Mouse (Mus musculus) layer of hippocampus, adult 11-12 months (tissue): ENCODE measurements around the gene Hdac9.
"Not testable (repeated sequence)": the region's sequence is repeated elsewhere in the genome, so short reads cannot be mapped to it uniquely, and the experiment has no call there.

Experiments used
- DNase-seq: peaks from one replicate; pipeline ENCODE4 v3.0.0; 2022; ENCODE audit warnings: low spot score

Hdac9 gene

DNA sequence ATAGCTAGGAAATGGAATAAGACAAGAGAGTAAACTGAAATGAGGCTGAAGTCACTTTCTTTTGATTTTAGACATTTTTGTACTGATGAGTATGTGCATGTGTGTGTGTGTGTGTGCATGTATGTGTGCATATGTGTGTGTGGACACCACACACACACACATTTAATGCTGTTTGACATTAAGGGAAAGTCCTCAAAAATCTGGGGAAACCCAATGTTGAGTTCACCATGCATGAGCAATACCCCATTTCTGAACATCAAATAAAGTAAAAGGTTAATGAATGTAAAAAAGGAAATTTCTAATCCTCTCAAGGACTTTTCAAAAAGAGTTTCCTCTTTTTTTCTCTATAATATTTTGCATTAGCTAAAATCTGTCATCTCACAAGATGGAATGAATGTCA is 427.3 kb downstream of the Hdac9 start:
- DNase-seq: no peak

DNA sequence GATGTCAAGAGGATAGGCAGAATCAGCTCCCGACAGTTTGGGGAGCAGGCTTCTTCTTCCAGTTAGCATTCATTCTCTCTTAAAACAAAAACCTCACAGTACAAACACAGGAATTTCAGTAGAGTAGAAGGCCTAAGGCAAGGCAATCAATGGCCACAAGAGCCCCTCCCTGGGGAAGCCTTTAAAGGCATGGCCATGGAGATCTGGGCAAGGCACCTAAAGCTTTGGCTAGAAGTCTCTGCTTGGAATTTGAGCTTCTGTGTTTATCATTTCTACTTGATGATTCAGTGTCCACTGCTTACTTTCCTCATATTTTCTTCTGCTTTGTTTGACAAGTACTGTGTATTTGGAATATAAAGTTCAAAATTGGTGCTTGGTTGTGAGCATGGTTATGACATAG is 429.2 kb downstream of the Hdac9 start:
- DNase-seq: no peak

DNA sequence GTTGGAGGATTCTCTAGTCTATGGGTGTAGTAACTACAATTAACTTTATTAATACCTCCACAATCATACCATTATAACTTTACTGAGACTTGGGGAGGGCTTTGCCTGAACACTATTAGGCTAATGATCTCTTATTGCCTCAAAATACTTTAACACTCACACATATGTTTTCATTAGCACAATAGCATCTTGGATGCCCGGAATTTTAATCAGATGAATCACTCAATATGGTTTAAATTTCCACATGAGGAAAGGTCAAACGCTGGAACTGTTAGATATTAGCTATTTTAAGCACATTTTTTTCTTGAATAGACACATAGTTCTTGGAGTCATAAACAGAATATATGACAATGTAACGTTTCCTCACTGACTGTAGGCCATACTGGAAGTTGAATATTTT is 429.9 kb downstream of the Hdac9 start:
- no peak for DNase-seq

DNA sequence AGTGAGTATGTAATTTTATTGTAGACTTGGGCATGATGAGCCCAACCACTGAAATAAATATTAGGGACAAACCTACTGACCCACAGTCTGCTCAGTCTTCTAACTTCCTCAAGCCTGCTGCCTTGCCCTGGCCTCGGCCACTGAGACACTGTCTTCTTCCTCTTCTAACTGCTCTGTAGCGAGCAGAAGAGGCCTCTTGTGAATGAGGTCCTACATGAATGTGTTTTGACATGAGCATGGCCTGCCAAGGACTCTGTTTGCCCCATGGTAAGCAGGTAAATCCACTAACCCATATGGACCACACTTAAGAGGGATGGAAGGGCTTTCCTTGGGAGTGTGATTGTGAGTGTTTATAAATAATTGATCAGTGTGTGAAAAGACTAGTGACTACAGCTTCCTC is 430.9 kb downstream of the Hdac9 start:
- DNase-seq: no peak

DNA sequence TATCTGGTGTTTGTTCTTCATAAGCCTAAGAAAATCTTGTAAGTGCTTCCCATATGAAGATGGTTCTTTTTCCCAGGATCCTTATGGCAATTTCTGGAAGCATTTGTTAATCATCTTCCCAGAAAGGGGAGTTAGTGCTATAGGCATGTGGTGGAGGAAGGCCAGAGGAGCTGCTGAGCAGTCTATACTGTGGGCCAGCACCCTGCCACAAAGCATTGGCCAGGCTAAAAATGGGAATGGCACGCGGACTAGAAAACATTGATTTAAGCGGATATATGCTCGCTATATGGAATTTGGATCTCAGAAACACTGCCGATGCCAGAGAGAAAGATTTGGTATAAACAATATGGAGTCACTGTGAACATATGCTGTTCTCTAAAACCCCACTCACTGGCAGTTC is 435.2 kb downstream of the Hdac9 start:
- no peak for DNase-seq

DNA sequence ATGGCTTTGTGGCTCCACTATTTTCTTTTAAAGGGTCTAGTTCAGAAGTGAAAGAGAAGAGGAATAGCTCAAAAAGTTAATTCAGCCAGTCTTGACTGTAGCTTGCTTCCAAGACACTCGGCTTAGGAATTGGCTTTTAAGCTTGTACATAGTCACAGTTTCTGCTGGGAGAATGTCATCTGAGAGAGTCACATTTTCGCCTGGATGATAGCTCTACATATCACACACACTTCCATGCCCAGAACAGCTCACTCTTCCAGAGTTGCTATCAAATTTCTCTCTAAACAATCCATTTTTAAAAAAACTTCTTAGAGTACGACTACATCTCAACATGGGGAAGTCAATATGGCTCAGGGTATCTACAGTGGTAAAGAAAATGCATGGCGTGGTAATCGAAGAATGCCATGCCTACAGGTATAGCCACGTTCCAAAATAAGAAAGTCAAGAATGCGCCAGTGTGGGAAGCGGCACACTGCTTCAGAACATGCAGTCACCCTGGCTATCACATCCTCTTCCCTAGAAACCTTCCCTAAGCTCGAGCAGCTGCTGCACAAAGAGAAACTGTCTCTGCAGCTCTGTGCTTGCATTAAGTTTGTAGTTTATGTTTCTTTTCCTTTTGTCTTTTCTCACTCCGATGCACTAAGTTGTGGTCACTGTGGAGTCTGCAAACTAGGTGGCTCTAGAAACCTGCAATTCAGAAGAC is 443.8 kb downstream of the Hdac9 start:
- no peak for DNase-seq

DNA sequence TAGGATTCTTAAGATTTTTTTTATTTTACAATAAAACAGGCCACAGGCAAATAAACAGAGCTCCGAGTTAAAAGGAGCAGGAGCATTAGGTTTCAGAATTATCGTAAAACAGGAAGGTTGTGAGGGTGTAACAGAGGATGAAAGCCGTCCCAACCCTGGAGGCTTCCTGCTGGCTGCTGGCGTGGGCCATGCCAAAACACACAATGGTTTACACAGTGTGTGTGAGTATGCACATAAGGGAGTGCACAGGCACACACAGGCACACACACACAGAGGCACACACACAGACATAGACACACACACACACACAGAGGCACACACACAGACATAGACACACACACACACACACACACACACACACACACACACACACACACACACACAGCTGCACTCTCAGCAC is 444.4 kb downstream of the Hdac9 start:
- DNase-seq: no peak

DNA sequence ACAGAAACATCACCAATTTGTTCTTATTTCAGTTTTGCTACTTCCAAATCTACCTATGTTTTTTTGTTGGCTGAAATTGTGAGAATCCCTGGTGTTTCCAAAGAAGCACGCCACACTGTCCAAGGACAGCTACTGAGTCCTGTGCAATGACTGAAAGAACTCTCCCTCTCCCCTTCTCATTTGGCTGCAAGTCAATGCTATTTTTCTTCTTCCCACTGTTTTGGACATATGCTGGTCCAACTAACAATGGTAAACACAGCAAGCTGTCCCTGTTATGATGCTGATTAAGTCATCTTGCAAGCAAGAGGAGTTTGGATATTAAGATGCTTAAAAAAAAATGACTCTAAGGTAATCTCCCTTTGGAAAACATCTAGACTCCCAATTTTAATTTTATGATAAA is 455.2 kb downstream of the Hdac9 start:
- DNase-seq: no peak

DNA sequence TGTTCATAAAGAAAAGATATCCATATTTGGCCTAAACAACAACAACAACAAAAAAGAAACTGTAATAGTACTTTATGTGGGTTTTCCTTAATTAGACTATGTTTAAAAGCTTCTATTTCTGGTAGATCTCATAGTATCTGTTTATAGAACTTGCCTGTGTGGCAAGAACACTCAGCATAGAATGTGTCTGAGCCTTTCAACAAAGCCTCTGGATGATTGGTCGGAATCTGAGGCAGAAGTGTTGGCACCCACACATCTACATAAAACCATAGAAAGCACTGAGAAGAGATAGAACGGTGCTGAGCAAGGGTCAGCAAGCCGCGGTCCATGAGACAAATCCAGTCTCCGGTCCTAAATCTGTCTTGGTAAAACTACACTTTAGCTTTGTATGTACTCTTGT is 464.3 kb downstream of the Hdac9 start:
- no peak for DNase-seq

DNA sequence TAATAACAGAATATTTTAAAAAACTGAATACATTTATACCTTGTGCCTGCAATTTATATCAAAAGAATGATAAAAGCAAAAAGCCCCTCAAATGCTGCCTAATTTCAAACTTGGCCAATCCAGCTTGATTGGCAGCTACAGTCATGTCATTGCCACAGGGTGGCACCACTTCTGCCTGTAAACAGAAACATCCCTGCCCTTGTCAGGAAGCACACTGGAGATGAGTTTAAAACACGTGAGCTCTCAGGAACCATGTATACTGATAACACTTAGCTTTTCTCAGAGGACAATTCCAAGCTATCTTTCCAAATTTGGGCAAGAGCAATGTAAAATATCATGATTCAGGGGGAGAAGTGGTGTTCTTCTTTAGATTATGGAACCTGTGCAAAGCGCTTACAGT is 465.7 kb downstream of the Hdac9 start:
- peak; percentile 36 for DNase-seq

DNA sequence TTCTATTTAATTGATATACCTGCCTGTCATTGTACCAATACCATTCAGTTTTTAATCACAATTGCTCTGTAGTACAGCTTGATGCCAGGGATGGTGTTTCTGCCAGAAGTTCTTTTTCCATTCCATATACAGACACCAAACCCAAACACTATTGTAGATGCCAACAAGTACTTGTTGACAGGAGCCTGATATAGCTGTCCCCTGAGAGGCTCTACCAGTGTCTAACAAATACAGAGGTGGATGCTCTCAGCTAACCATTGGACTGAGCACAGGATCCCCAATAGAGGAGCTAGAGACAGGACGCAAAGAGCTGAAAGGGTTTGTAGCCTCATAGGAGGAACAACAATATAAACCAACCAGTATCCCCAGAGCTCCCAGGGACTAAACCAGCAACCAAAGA is 472.2 kb downstream of the Hdac9 start:
- DNase-seq: not testable (repeated sequence)

DNA sequence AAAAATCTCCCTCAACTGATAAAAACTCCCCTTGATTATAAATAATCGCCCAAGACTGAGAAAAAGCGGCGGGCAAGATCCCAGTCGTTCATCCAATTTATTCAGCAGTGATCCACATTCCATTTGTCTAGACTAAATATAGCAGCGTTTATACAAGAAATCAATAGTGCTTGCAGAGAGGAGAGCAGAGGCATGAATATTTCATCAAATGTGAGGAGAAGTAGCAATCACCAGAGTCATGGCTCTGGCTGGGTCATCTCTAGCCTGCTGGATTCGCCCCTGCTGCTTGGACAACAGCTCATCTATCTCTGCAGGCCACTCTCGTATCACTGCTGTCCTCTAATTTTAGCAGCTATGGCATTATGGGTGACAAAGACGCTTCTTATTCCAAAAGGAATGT is 476.0 kb downstream of the Hdac9 start:
- DNase-seq: no peak

DNA sequence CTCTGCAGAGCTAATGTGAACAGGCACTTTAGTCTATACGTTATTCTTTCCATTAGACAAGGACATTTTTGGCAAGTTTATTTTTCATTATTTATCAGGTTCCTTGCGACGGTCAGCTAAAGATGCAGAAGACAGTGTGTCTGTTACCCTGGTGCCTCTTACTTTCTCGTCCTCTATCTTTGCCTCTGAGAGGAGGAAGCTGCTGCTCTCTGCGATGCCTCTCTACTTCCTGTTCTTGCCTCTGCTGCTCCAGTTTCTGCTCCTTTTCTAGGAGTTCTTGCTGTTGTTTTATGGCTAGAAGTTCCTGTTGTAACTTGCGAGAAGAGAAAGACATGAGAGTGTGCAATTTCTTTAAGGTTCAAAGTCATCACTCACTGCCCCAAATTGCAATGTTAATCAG is 484.0 kb downstream of the Hdac9 start:
- DNase-seq: no peak

DNA sequence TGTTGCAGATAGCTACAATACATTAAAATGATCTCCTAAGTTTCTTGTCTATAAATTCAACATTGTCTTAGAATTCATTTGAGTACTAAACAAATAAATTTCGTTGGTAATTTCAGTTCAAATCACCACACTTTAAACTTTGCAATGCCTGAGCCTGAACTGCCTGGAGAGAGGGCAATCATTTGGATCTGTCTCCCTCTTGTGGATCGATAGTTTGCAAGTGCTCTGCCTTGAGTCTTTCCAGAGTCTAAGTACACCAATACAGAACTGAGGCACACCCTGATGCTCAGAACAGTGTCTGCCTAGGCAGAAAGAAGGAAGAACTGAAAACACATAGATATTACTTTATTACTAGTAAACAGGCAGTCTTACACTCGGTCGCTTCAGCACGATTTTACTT is 484.4 kb downstream of the Hdac9 start:
- peak; percentile 51 for DNase-seq

DNA sequence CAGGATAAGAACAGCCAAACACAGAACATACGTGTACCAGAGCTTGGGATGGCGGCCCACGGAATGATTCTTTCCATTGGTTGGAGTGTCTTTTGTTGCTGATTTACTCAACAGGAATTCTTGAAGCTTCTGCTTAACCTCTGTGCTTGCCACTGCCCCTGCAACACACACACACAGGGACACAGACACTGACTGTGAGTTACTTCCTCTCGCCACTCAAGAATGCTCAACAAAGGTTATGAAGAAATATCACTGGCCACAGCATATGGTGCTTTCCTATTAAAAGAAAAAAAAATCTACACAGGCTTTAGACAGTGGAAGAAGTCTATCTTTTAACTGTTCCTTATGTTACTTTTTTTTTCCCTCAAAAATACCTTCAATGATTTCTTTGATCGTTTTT is 485.1 kb downstream of the Hdac9 start:
- no peak for DNase-seq

DNA sequence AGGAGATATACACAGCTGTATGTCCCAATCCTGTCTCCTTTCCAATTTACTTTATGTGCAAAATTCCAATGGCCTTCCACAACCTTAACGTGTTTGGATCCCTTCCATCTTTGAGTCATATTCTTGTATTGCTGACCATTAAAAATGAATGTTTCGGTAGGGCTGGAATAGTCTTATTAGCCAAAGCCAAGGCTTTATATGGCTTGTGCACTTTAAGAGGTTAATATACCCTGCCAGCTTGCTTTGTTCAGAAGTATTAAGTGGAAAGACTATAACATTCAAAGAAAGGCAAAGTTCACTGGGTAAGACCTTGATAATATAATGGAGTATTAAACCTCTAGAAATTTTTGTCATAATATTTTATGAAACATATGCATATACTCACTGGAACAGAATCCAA is 491.4 kb downstream of the Hdac9 start:
- no peak for DNase-seq

DNA sequence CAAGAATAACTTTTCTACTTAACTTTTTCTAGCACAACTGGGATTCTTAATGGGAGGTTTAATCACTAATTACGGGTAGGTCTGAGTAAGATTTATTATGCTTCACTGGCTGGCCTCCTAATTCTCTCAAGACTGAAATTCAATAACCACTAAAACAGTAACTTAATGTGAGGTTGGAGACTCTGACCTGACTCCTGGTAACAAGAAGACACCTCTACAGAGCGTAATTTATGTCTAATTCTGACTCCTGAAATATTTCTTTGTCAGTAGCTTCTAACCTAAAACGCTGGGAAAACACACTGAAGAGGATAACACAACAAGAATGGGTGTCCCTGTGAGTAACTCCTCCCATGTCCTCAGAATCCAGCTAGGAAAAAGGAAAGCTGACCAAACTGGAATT is 508.8 kb downstream of the Hdac9 start:
- no peak for DNase-seq

DNA sequence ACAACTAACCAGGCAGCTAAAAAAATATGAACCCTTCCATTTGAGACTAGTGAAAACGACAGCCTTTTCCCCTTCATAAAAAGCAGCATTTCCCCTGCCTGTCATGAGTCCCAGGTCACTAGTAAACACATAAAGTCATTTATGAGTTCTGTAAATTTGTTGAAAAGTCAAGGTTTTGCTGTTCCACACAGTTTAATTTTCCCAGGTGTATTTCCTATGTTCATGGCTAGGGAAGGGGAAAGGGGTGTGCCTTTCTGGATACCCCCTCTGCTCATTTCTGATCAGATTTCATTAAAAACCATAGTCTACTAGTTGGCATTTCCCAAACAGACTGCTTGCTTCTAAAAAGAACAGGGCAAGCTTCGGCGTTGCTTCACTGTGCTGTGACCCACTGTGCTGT is 509.8 kb downstream of the Hdac9 start:
- DNase-seq: no peak

DNA sequence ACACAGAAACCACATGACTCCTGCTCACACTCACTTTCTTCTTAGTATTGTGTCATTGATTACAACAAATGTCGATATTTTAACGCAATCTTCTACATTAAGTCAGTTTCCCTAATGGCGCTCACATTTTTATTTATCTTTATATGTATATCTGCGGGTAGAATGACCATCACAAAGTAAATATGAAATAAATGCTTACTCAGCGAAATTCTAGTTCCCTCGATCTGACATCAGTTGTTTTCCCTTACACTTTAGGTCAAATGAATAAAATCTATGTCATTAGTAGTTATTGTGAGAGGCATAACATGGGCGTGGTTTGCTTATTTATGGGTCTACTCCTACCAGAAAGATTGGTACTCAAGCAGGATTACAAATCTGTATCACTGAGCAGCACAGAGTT is 514.8 kb downstream of the Hdac9 start:
- no peak for DNase-seq

DNA sequence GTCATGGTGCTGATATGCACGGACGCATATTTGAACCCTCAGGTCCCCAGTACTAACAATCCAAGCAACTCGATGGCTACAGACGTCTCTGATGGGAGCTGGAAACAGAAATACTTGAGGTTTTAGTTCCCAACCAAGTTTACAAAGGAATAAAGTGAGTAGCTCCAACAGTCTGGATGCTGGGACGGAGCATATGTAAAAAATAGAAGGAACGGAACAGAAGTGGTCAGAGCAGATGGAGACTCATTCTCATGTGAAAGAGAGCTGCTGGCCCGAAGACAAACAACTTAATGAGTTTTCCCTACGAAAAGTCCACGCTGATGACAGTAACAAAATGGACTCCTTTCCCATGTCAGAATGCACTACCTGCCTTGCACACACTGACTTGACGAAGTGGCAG is 518.3 kb downstream of the Hdac9 start:
- DNase-seq: no peak

DNA sequence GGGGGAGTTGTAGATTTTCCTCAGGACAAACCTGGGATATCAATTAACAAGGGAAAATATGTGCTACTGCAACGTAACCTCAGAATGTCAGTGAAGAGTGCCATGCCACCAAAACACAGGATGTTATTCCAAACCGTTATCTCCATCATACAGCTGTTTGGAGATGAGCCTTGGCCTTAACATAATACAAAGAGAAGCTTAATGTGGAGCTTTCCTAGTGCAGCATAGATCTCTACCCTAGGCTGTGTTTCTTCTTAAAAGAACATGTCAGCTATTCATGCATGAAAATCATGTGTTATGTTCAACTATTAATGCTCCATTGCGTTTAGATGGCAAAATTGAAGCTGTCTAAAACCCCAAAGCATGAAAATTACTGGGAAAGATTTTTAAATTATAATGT is 522.6 kb downstream of the Hdac9 start:
- DNase-seq: no peak

DNA sequence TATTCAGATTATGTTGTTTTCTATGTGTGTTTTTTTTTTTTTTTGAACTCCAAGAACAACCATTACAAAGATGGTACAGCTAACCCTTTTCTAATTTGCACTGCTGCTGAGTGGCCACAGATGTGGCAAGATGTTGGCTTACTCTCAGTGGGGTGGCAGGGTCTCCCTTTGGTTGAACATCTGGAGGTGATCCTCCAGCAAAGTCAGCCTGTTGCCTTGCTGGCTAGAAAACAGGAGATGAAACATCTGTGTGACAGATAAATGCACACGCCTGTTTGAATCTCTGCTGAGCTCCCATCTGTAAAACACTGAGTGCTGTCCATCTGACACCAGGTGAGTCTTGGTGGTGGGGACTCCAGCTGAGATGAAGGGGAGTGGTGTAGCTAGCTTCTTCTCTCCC is 537.2 kb downstream of the Hdac9 start:
- DNase-seq: no peak

DNA sequence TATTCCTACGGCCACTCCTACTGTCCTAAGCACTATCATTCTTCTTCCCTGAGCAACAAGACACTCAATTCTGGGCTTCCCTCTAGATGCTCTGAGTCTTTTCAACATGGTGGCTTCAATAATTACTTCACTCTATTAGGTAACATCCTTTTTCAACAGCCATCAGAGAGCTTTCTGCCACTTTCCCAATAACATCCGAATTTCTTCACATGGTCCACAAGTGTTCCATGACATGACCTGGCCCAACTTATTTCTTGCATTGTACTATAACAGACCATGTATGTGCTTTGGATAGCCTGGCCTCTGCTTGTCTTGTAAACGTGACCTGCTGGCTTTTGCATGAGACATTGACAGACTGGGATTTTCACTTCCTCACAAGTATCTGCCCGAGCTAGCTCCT is 538.3 kb downstream of the Hdac9 start:
- no peak for DNase-seq

DNA sequence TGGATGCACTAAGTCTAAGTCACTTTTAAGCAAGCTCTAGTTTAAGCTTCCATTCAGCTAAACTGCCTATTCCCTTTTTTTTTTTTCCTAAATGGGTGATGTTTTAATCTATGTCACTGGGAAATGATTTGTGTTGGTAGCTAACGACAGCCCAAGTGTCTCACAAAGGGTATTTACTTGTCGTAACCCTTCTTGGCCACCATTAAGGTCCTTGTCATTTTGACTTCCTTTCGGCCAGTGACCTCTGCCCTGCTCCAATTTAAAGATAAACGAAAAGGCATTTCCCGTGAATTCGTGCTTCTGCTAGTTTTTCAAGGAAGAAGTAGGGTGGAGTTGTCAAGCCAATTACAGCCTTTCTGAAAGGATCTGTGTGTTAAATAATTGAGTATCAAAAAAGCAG is 565.0 kb downstream of the Hdac9 start:
- no peak for DNase-seq

DNA sequence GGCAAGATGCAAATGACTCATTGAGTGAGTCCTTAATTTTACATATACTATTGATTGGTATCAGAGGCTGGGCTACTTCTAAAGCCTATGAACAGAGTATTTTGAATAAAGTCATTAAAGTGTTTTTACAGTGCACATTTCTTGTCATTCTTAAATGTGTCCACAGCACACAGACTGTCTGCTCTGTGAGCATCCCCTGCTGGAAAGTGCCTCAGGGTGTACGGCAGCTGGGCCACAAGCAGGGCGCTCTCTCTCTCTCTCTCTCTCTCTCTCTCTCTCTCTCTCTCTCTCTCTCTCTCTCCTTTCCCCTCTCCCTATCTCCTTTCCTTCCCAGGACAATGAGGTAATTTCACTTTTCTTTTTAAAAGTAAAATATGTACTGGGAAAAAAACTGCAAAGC is 569.4 kb downstream of the Hdac9 start:
- DNase-seq: no peak
